Mouse (Mus musculus) granulocyte monocyte progenitor cell, adult 5-6 weeks (primary cell): ENCODE measurements around the gene Rapgef3. TPM values are rescaled to one million over a fixed set of nuclear protein-coding genes. Genes with fewer than 3 reads are reported as not detected.
A peak's percentile ranks its signal among the peaks of the same experiment; 100 is the strongest.

Experiments
- ATAC-seq: replicated peaks from 2 replicates; pipeline ENCODE4 v1.8.0; 2016; ENCODE audit warnings: mild to moderate bottlenecking, moderate TSS enrichment, inconsistent platforms; ENCODE audit not compliant: poor library complexity, severe bottlenecking
- total RNA-seq, 2 experiments: library from RNA; stranded (forward) in 1 of 2; stranded (reverse) in 1 of 2; fragments of 200-712, 200-1000 nt in 1 of 2; fragments of >200 nt in 1 of 2; fragmentation: Nextera tagmentation in 1 of 2; gene quantifications; 2 replicates each; pipeline ENCODE4 v1.2.3; 2014 to 2017

The Rapgef3 gene
- total RNA-seq, 2 experiments from 2014 or later: 11.9 to 33.0 TPM

DNA sequence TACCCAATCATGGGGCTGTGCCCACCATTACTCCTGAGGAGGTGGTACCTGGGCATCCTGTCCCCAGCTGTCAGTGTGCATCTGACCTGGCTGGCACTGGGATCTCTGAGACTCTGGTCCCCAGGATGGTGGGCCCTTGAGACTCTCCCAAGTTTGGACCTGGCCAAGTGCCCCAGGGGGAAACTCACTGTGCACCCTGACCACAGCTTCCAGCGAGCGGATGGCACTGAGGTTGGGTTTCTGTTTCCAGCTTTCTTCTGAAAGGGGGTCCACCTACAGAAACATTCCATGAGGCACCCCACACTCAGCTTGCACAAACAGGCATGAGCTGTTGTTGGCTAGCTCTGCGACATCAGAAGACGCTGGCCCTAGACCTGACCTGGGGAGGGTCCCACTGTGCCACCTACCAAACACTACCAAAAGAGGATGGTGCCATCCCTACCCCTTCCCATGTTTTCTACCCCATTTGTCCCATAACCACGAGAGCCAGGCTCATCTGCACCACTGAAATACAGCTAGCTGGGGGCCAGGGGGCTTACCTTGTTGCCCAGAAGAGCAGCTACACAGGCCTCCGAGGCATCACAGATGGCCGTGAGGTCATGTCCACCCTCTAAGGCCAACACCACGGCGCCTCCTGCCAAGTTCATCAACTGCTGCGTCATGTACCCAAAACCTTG lies 27.9 kb upstream of the Rapgef3 start:
- ATAC-seq: no peak

DNA sequence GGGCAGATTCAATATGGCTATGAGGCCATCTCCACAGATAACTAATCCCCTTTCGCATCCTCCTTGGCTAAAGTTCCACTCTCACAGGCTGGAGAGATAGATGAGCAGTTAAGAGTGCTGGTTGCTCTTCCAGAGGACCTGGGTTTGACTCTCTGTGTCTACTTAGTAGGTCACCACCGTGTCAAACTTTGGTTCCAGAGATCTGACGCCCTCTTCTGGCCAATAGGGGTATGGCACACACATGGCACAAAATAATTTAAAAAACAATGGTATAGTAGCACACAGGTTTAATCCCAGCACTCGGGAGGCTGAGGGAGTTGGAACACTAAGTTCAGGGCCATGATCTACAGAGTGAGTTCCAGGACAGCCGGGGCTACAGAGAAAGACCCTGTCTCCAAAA lies 26.5 kb upstream of the Rapgef3 start:
- ATAC-seq: no peak

- no peak for ATAC-seq
These were observed 25.8 kb upstream of the Rapgef3 start for GRCm38 (mm10) chr15:97793386-97794153.

DNA sequence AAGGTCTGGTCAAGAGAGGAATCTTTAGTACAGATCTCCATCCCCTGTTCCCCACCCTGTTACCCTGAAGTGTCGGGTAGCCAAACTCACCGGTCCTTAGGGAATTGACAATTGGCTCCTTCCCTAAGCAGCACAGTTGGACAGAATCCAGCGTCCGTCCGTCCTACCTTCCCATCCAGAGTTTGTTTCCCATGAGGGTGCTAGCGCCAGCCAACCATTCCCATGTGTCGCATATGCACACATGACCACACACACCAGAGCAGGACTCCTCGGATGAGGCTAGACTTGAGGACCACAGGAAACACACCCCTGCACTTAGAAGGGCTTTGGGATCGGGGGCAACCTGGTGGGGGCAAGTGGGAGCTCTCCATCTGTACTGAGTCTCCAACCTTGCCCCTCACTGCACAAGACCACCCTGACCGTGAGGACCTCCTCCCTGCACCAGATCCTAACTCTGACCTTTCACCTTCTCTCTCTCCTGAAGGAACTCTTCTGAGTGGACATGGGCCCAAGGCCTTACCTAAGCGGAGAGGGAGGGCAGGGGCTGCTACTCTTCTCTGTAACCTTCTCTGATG lies 23.4 kb upstream of the Rapgef3 start:
- no peak for ATAC-seq

- peak; percentile 21; the same call in 1 of the 2 replicates for ATAC-seq
These were observed 22.2 kb upstream of the Rapgef3 start for GRCm38 (mm10) chr15:97789761-97790505.

DNA sequence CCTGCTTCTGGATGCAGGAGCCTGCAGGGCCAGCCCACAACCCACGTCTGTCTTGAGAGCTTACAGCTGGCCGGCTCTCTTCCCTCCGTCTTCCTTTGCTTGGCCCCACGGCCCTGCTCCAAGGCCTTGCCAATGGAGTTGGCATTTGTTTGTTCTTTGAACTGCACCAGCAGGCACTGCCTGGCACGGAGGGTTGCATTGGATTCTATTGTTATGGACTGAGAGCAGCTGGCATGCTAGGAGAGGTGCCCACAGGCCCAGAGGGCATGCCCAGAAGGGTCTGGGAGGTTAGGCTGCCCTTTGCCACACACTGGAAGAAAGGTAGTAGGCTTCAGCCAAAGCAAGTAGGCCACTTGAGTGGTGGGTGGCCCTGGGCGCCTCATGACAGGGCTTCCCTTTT lies 21.0 kb upstream of the Rapgef3 start:
- ATAC-seq: no peak

DNA sequence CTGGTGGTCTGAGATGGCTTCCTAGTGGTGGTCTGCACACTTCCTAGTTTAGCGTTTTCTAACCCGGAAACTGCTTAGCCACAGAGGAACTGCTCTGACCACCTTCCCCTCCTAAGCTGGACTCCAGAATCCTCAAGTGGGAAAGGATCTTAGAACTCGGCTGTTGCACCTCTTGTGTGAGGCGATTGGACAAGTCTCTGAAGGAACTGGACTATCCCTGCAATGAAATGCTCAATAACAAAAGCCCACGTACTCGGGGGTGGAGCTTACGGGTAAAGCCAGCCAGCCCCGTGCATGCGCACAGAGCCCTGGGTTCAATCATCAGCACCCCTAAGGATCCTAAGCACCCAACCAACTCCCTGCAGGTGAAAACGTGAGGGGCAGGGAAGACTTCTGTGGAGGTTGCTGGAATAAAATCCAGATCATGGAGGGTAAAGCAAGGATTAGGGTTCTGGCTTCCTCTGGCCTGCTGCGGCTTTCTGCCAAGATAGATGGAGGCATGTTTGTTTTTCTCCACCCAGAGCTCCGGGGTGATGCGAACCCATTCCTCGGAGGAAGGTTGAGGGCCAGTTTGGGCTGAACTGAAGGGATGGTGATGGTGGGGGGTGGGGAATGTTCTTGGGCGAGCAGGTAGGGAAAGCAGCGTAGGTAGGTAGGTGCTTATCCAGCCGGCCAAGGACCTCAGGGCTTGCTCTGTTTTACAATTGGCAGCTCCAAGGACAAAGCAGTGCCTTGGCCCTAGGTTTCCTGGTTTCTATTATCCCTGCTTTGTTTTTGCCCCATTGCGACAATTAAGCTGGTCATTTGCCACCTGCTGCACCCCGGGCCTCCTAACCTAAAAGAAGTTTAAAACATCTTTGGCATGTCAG lies 20.3 kb upstream of the Rapgef3 start:
- peak; percentile 16 for ATAC-seq

DNA sequence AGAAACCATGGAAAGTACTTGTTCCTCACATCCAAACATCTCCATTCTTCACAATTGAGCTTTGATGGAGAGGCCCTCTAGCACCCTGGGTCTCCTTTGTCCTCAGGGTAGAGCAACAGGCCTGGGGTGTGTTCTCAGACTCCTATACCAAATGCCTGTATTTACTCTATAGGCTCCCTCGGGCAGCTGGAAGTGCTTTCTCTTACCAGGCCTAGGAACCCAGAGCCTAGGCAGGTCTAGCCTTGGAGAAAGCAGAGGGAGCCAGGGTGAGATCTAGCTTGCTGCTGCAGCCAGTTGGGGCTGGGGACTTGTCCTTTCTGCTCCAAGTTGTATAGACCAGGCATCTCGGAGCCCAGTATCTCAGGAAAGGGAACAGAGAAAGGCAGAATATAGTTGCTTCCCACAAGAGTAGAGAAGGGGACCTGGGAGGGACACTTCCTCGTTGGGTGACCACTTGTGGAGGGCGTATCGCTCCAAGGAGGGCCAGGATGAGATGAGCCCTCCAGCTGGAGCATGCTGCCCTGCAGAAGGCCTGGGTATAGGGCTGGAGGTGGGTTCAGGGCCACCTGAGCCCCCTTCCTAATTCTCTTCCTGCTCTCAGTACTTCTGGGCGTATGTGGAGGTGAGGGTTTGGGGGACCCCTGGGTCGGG lies 19.5 kb upstream of the Rapgef3 start:
- peak; percentile 26 for ATAC-seq

- peak; percentile 39 for ATAC-seq
These were observed 18.8 kb upstream of the Rapgef3 start for GRCm38 (mm10) chr15:97786412-97787112.

GRCm38 (mm10) chr15:97785731-97786411 lies 18.1 kb upstream of the Rapgef3 start:
- ATAC-seq: no peak

DNA sequence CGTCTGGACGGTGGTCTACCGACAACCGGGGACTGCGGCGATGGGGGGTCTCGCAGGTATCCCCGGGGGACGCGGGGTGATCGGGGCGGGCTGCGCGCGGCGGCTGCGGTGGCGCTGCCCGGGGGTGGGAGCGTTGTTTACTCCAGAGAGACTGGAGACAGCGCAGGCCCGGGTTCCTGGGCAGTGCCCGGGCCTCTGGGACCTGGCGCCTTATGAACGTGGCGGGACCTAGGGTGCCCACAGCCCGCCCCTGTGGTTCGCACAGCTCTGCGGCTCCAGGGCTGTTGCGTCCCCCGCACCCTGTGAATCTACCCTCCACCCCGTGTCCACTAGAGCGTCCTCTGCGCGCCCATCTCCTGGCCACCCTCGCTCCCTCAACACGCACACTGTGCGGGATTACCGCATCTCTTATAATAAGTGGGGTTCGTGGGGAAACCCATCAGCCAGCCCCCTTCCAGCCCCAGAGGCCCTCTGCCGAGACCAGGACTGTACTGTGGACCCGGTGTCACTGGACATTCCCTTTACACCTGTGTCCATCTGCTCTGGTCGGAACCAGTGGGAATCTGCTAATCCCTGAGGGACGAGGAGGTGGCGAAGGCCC lies 16.9 kb upstream of the Rapgef3 start:
- no peak for ATAC-seq

GRCm38 (mm10) chr15:97784092-97784559 lies 16.4 kb upstream of the Rapgef3 start:
- ATAC-seq: peak; percentile 52

GRCm38 (mm10) chr15:97782749-97783105 lies 15.0 kb upstream of the Rapgef3 start:
- peak; percentile 41 for ATAC-seq

- no peak for ATAC-seq
These were observed 14.4 kb upstream of the Rapgef3 start for GRCm38 (mm10) chr15:97781961-97782748.

- ATAC-seq: peak; percentile 44
These were observed 12.8 kb upstream of the Rapgef3 start for GRCm38 (mm10) chr15:97780611-97781031.

DNA sequence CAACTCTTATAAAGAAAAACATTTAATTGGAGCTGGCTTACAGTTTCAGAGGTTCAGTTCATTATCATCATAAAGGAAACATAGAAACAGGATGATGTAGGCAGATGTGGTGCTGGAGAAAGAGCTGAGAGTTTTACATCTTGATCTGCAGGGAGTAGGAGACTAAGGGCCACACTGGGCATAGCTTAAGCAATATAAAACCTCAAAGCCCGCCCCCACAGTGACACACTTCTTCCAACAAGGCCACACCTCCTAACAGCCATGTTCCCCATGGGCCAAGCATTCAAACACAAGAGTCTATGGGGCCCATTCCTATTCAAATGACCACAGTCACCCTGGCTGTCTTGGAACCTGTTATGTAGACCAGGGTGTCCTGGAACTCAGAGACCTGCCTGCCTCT lies 11.8 kb upstream of the Rapgef3 start:
- ATAC-seq: peak; percentile 20; the same call in 1 of the 2 replicates
